Mouse (Mus musculus) CH12.LX (cell line): ENCODE results near the gene Tbc1d22a. TPM values are rescaled to one million over a fixed set of nuclear protein-coding genes. Genes with fewer than 3 reads are reported as not detected.

Experiments
- DNase-seq: peaks from one replicate; pipeline ENCODE4 v3.0.0-alpha.2; 2013; ENCODE audit errors: extremely low read depth
- H3K27ac ChIP-seq: 2 replicates; pipeline ENCODE4 v1.5.1; 2012; ENCODE audit warnings: low read depth, mild to moderate bottlenecking, control low read depth, moderate library complexity; ENCODE audit not compliant: insufficient read depth
- H3K27me3 ChIP-seq: replicated peaks from 2 replicates; pipeline ENCODE3; 2012; ENCODE audit warnings: inconsistent platforms
- H3K36me3 ChIP-seq, 2 experiments: replicated peaks in 1 of 2; 2 replicates each; pipeline versions ENCODE3 to v1.6.1; 2012; ENCODE audit warnings: inconsistent platforms in 1 of 2, low read length in 1 of 2, mild to moderate bottlenecking in 1 of 2, mixed read lengths in 1 of 2, moderate library complexity in 1 of 2; ENCODE audit not compliant: control insufficient read depth in 1 of 2, insufficient read depth in 1 of 2
- H3K4me1 ChIP-seq, 2 experiments: 2 replicates each; pipeline ENCODE4 v1.6.1; 2012; ENCODE audit warnings: inconsistent platforms in 1 of 2, moderate library complexity in 1 of 2; ENCODE audit not compliant: insufficient read depth in 2 of 2, control insufficient read depth in 1 of 2
- H3K4me2 ChIP-seq: 2 replicates; pipeline ENCODE4 v1.6.1; 2012; ENCODE audit warnings: low read depth, mild to moderate bottlenecking, control low read depth; ENCODE audit not compliant: poor library complexity, insufficient read depth, severe bottlenecking
- H3K4me3 ChIP-seq, 3 experiments: fragments of 150-350 bp in 1 of 3; sonication (generic) in 1 of 3; replicated peaks in 1 of 3; 2 replicates each; pipeline versions ENCODE3 to v1.5.1; 2011 to 2012; ENCODE audit warnings: low read depth in 2 of 3, low read length in 2 of 3, mild to moderate bottlenecking in 2 of 3, moderate library complexity in 2 of 3, control low read depth in 1 of 3, improper control_type of control experiment in 1 of 3, inconsistent platforms in 1 of 3, mixed read lengths in 1 of 3; ENCODE audit not compliant: poor library complexity in 1 of 3
- H3K79me2 ChIP-seq: replicated peaks from 2 replicates; pipeline ENCODE4 v1.6.1; 2012; ENCODE audit warnings: mild to moderate bottlenecking, moderate library complexity; ENCODE audit not compliant: control insufficient read depth, poor library complexity, insufficient read depth, severe bottlenecking; ENCODE audit errors: extremely low read depth
- H3K9ac ChIP-seq: 2 replicates; pipeline ENCODE4 v1.6.1; 2012; ENCODE audit warnings: low read depth, mild to moderate bottlenecking, control low read depth, moderate library complexity; ENCODE audit not compliant: insufficient read depth
- H3K9me3 ChIP-seq: replicated peaks from 2 replicates; pipeline ENCODE3; 2012; ENCODE audit warnings: low read length, inconsistent platforms, mixed read lengths
- BHLHE40 ChIP-seq: IDR thresholded peaks from 2 replicates; pipeline ENCODE4 v1.6.1; 2011; ENCODE audit warnings: mild to moderate bottlenecking, low read depth, low read length, improper control_type of control experiment
- CHD1 ChIP-seq: IDR thresholded peaks from 2 replicates; pipeline ENCODE4 v1.6.1; 2012; ENCODE audit warnings: low read depth, low read length, improper control_type of control experiment, inconsistent platforms
- CTCF ChIP-seq, 2 experiments: IDR thresholded peaks in 1 of 2; conservative IDR thresholded peaks in 1 of 2; 2 replicates each; pipeline ENCODE4 v1.5.1; 2011 to 2012; ENCODE audit warnings: low read depth in 2 of 2, low read length in 2 of 2, improper control_type of control experiment in 1 of 2, inconsistent platforms in 1 of 2, mild to moderate bottlenecking in 1 of 2, moderate library complexity in 1 of 2
- E2F4 ChIP-seq: IDR thresholded peaks from 2 replicates; pipeline ENCODE4 v1.6.1; 2011; ENCODE audit warnings: low read depth, low read length, improper control_type of control experiment; ENCODE audit not compliant: insufficient replicate concordance
- ELF1 ChIP-seq: IDR thresholded peaks from 2 replicates; pipeline ENCODE4 v1.6.1; 2014; ENCODE audit warnings: low read depth, mild to moderate bottlenecking, inconsistent platforms, low read length, improper control_type of control experiment
- EP300 ChIP-seq: IDR thresholded peaks from 2 replicates; pipeline ENCODE4 v1.6.1; 2011; ENCODE audit warnings: low read length, improper control_type of control experiment
- ETS1 ChIP-seq: conservative IDR thresholded peaks from 2 replicates; pipeline ENCODE4 v1.6.1; 2012; ENCODE audit warnings: low read depth, mild to moderate bottlenecking, inconsistent platforms, low read length, improper control_type of control experiment, moderate library complexity
- GABPA ChIP-seq: IDR thresholded peaks from 2 replicates; pipeline ENCODE4 v1.6.1; 2012; ENCODE audit warnings: low read depth, low read length, improper control_type of control experiment, inconsistent platforms; ENCODE audit not compliant: insufficient replicate concordance
- HCFC1 ChIP-seq: IDR thresholded peaks from 2 replicates; pipeline ENCODE4 v1.6.1; 2012; ENCODE audit warnings: low read depth, mild to moderate bottlenecking, inconsistent platforms, low read length, improper control_type of control experiment
- IRF4 ChIP-seq: IDR thresholded peaks from 2 replicates; pipeline ENCODE4 v1.6.1; 2014; ENCODE audit warnings: low read depth, mild to moderate bottlenecking, inconsistent platforms, low read length, improper control_type of control experiment
- JUND ChIP-seq: conservative IDR thresholded peaks from 2 replicates; pipeline ENCODE4 v1.6.1; 2011; ENCODE audit warnings: low read depth, low read length, improper control_type of control experiment
- KAT2A ChIP-seq: IDR thresholded peaks from 2 replicates; pipeline ENCODE4 v1.6.1; 2012; ENCODE audit warnings: low read length, improper control_type of control experiment, inconsistent platforms; ENCODE audit not compliant: insufficient replicate concordance
- MAFK ChIP-seq: IDR thresholded peaks from 2 replicates; pipeline ENCODE4 v1.6.1; 2011; ENCODE audit warnings: low read length, improper control_type of control experiment; ENCODE audit not compliant: insufficient replicate concordance
- MAX ChIP-seq: IDR thresholded peaks from 2 replicates; pipeline ENCODE4 v1.6.1; 2011; ENCODE audit warnings: low read length, improper control_type of control experiment
- MAZ ChIP-seq: IDR thresholded peaks from 2 replicates; pipeline ENCODE4 v1.6.1; 2012; ENCODE audit warnings: low read depth, mild to moderate bottlenecking, inconsistent platforms, low read length, improper control_type of control experiment, moderate library complexity
- MEF2A ChIP-seq: IDR thresholded peaks from 2 replicates; pipeline ENCODE4 v1.6.1; 2014; ENCODE audit warnings: low read depth, mild to moderate bottlenecking, inconsistent platforms, low read length, improper control_type of control experiment, borderline replicate concordance
- MXI1 ChIP-seq: IDR thresholded peaks from 2 replicates; pipeline ENCODE4 v1.6.1; 2011; ENCODE audit warnings: mild to moderate bottlenecking, low read depth, low read length, improper control_type of control experiment
- MYC ChIP-seq: IDR thresholded peaks from 2 replicates; pipeline ENCODE4 v1.6.1; 2011; ENCODE audit warnings: low read depth, mild to moderate bottlenecking, improper control_type of control experiment, low read length
- NELFE ChIP-seq: IDR thresholded peaks from 2 replicates; pipeline ENCODE4 v1.6.1; 2011; ENCODE audit warnings: low read depth, low read length, improper control_type of control experiment
- NRF1 ChIP-seq: IDR thresholded peaks from 2 replicates; pipeline ENCODE4 v1.6.1; 2014; ENCODE audit warnings: low read depth, mild to moderate bottlenecking, inconsistent platforms, low read length, improper control_type of control experiment, moderate library complexity
- POLR2A ChIP-seq: IDR thresholded peaks from 2 replicates; pipeline ENCODE4 v1.6.1; 2011; ENCODE audit warnings: low read depth, mild to moderate bottlenecking, improper control_type of control experiment, low read length
- POLR2AphosphoS2 ChIP-seq: IDR thresholded peaks from 2 replicates; pipeline ENCODE4 v1.6.1; 2011; ENCODE audit warnings: low read depth, low read length, improper control_type of control experiment
- RAD21 ChIP-seq: IDR thresholded peaks from 2 replicates; pipeline ENCODE4 v1.6.1; 2011; ENCODE audit warnings: low read depth, mild to moderate bottlenecking, low read length, improper control_type of control experiment, moderate library complexity
- SIN3A ChIP-seq: IDR thresholded peaks from 2 replicates; pipeline ENCODE4 v1.6.1; 2012; ENCODE audit warnings: low read length, improper control_type of control experiment, inconsistent platforms
- TCF12 ChIP-seq: IDR thresholded peaks from 2 replicates; pipeline ENCODE4 v1.6.1; 2014; ENCODE audit warnings: low read depth, mild to moderate bottlenecking, inconsistent platforms, low read length, improper control_type of control experiment
- UBTF ChIP-seq: IDR thresholded peaks from 2 replicates; pipeline ENCODE4 v1.6.1; 2012; ENCODE audit warnings: low read depth, mild to moderate bottlenecking, inconsistent platforms, low read length, improper control_type of control experiment, moderate library complexity
- USF2 ChIP-seq: conservative IDR thresholded peaks from 2 replicates; pipeline ENCODE4 v1.6.1; 2011; ENCODE audit warnings: low read depth, low read length, improper control_type of control experiment
- ZC3H11A ChIP-seq: IDR thresholded peaks from 2 replicates; pipeline ENCODE4 v1.6.1; 2012; ENCODE audit warnings: low read depth, mild to moderate bottlenecking, inconsistent platforms, low read length, improper control_type of control experiment
- ZKSCAN1 ChIP-seq: IDR thresholded peaks from 2 replicates; pipeline ENCODE4 v1.6.1; 2012; ENCODE audit warnings: low read depth, inconsistent platforms, low read length, improper control_type of control experiment, borderline replicate concordance
- ZMIZ1 ChIP-seq: IDR thresholded peaks from 2 replicates; pipeline ENCODE4 v1.6.1; 2012; ENCODE audit warnings: low read depth, mild to moderate bottlenecking, inconsistent platforms, low read length, improper control_type of control experiment
- dilution Hi-C: fragments of 300-500 bp; cut with MboI; formaldehyde crosslinking; loops from 2 replicates; pipeline ENCODE4 v1.14.3; 2020; ENCODE audit warnings: low sequenced_read_pairs; ENCODE audit not compliant: extremely low pct_unique_long_range_greater_than_20kb, extremely low pct_ligation_motif_present
- in situ Hi-C: fragments of 300-500 bp; cut with MboI; formaldehyde crosslinking; loops from 3 replicates; pipeline ENCODE4 v1.14.3; 2019; ENCODE audit warnings: low sequenced_read_pairs, low pct_ligation_motif_present, low pct_unique_long_range_greater_than_20kb, mixed read lengths
- polyA plus RNA-seq: library from polyadenylated mRNA; unstranded; fragments of >175 nt; gene quantifications from 2 replicates; pipeline ENCODE4 v1.2.1, GENCODE M21; 2012; ENCODE audit warnings: low read depth; ENCODE audit not compliant: insufficient read length
- total RNA-seq, 2 experiments: library from RNA; depleted of rRNA; stranded (reverse); fragments of 300-350 nt in 1 of 2; fragments of >200 nt in 1 of 2; gene quantifications; 2 replicates each; pipeline ENCODE4 v1.2.3; 2012 to 2014

Tbc1d22a gene
- total and polyA plus RNA-seq, 3 experiments, result 17.6 to 20.2 (median 19.4) TPM

GRCm38 (mm10) chr15:86285296-86285695 lies 71.0 kb downstream of the Tbc1d22a start:
- Histone ChIP-seq H3K4me2 (no peak overlapping the region), H3K36me3 (peaks cover 0 to 3% of the 10 kb centered on the region in 2 experiments), H3K4me1 (peaks cover 22 to 54% of the 10 kb centered on the region in 2 experiments), H3K27ac (no peak overlapping the region), H3K4me3 (no peak overlapping the region), H3K27me3 (no peaks in the 10 kb centered on the region), H3K79me2 (no peaks in the 10 kb centered on the region), H3K9me3 (no peaks in the 10 kb centered on the region), H3K9ac (no peak overlapping the region)
- dilution Hi-C loops, result no loop called here
- in situ Hi-C loops, result no loop called here
- no peak for TF ChIP-seq NELFE
- no peak for TF ChIP-seq ETS1
- no peak for TF ChIP-seq MAZ
- no peak for TF ChIP-seq UBTF
- no peak for TF ChIP-seq BHLHE40
- no peak for TF ChIP-seq IRF4
- no peak for TF ChIP-seq MAFK
- no peak for TF ChIP-seq ZMIZ1
- no peak for TF ChIP-seq JUND
- no peak for TF ChIP-seq KAT2A
- TF ChIP-seq RAD21, result no peak
- no peak for TF ChIP-seq ZKSCAN1
- TF ChIP-seq HCFC1, result no peak
- no peak for TF ChIP-seq MXI1
- no peak for TF ChIP-seq CTCF (conservative IDR thresholded peaks at IDR 0.05 in 1 of 2, IDR thresholded peaks at IDR 0.05 in 1 of 2; ENCODE audit: low read depth in 2 of 2, low read length in 2 of 2)
- TF ChIP-seq NRF1, result no peak
- TF ChIP-seq MYC, result no peak
- DNase-seq, result no peak

GRCm38 (mm10) chr15:86290074-86290473 lies 75.8 kb downstream of the Tbc1d22a start:
- Histone ChIP-seq H3K36me3 (peaks cover 0 to 14% of the 10 kb centered on the region in 2 experiments), H3K4me2 (no peak overlapping the region), H3K9me3 (no peaks in the 10 kb centered on the region), H3K27ac (no peak overlapping the region), H3K9ac (no peak overlapping the region), H3K4me1 (peaks cover 0 to 50% of the 10 kb centered on the region in 2 experiments; a peak in 2 of 4 replicates), H3K79me2 (no peaks in the 10 kb centered on the region), H3K4me3 (no peak overlapping the region), H3K27me3 (no peaks in the 10 kb centered on the region)
- dilution Hi-C loops, result no loop called here
- no peak for TF ChIP-seq USF2
- TF ChIP-seq SIN3A, result no peak
- no peak for TF ChIP-seq EP300
- TF ChIP-seq GABPA, result no peak
- TF ChIP-seq JUND, result no peak
- TF ChIP-seq ZMIZ1, result no peak
- TF ChIP-seq POLR2A, result no peak
- no peak for TF ChIP-seq E2F4
- no peak for TF ChIP-seq MEF2A
- TF ChIP-seq CHD1, result no peak
- TF ChIP-seq POLR2AphosphoS2, result no peak
- TF ChIP-seq MAX, result no peak
- no peak for TF ChIP-seq CTCF (conservative IDR thresholded peaks at IDR 0.05 in 1 of 2, IDR thresholded peaks at IDR 0.05 in 1 of 2; ENCODE audit: low read depth in 2 of 2, low read length in 2 of 2)
- no peak for TF ChIP-seq UBTF
- no peak for TF ChIP-seq ZC3H11A
- TF ChIP-seq ELF1, result no peak
- no peak for TF ChIP-seq IRF4
- TF ChIP-seq RAD21, result no peak
- no peak for TF ChIP-seq TCF12
- in situ Hi-C loops, result no loop called here
- DNase-seq, result no peak
